Mouse (Mus musculus): Measurements from ENCODE around the gene Mapt.

DNA sequence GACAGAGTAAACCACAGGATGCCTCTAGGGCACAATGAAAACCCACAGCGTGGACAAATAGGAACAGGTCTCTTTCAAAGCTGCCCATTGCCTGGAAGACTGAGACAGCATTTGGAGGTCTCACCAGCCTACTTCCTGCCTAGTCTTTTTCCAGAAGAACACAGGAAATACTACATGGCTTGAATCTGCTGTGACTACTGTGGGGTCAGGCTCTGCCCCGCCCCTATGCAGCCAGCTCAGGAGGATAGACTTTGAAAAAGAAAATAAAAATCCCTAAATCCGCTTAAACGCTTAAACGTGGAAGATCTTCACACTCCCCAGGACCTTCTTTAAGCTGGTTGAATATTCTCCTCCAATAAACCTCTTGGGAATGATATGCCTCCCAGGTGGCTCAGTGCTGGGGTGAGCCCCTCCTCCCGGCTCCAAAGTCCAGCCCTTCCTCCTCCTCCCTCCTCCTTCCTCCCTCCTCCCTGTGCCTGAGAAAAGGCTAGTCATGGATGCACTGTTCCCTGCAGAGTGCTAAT is 15.0 kb downstream of the Mapt start:
- no peak for TF ChIP-seq POLR2A (IDR thresholded peaks at IDR 0.05; ENCODE audit: low read depth, low read length)
- TF ChIP-seq CTCF (conservative IDR thresholded peaks at IDR 0.05; ENCODE audit: insufficient read depth, insufficient read length, low read depth, low read length) = no peak
